Mouse (Mus musculus) embryo, embryonic 9.5 days (tissue): ENCODE measurements around the gene Hcrtr1.

Experiments used
- DNase-seq: peaks from one replicate; pipeline ENCODE4 v3.0.0-alpha.2; 2017; ENCODE audit errors: extremely low spot score

Gene Hcrtr1

DNA sequence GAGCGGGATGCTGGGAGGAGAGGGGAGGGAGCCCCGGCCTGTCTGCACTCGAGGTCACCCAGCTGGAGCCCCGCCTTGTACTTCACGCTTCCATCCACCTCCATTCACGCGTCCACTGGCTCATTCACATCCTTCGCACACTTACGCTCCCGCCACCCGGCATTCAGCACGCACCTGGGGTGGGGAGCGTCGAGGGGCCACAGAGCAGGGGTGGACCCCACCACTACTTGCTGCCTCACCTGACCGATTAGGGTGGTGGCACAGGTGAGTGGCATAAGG, at the start of gene Hcrtr1:
TSS of gene Hcrtr1 (minus strand) at position 146 of the 279 bp plus-strand sequence.
- no peak for DNase-seq

- DNase-seq, result peak; percentile 81
Measured at GRCm38 (mm10) chr4:130188806-130189297, 49.7 kb upstream of the Hcrtr1 start.

DNA sequence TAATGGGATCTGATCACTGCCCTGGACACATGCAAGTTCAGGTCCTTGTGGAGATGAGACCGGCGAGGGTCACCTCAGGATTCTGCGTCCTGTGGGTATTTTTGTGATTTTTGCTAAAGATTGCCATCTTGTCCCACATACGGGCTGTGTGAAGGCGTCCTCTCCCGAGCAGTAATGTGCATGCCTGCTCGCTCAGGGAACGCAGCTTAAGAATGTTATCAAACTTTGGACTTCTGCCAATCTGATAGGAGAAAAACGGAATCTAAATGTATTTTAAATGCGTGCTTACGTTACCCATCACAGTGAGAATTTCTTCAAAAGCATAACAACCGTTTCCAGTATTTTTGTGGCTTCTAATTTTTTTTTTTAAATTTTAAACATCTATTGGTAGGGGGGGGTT, 47.7 kb upstream of the Hcrtr1 start:
- DNase-seq, result no peak

DNA sequence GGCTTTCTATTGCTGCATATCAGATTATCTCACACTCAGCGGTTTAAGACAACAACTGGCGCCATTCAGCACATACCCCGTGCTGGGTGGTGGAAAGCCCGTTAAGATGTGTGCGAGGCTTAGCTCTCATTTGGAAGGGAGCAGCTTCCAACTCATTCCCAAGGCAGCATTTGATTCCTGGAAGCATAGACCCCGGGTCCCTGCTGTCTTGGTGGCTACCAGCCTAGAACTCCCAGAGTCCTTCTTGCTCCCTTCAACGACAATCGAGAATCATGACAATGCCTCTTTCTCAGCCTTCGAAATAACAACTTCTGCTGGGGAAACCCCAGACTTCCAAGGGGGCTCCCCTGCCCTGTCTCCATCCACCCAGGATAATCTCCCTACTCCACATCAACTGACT, 47.3 kb upstream of the Hcrtr1 start:
- DNase-seq, result no peak

DNA sequence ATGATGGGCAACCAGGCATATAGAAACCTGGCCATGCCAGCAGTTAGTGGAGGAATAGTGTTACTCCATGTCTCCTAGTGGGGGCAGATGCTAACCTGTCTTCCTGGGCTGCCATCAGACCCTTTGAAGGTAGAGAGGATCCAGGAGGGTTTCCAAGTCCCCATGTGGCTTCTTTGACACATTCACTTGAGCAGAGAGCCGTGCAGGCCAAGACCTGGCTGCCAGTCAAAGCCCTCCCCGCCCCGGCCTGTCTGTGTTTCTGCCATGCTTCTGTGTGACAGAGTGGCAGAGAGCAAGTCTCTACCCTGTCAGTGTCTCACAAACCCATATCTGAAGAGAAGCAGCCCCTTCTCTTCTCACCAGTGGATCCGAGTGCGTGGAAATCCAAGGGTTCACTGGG, 44.7 kb upstream of the Hcrtr1 start:
- no peak for DNase-seq

- no peak for DNase-seq
Measured at GRCm38 (mm10) chr4:130183023-130183422, 43.9 kb upstream of the Hcrtr1 start.

- DNase-seq, result no peak
Measured at GRCm38 (mm10) chr4:130181886-130182285, 42.7 kb upstream of the Hcrtr1 start.

DNA sequence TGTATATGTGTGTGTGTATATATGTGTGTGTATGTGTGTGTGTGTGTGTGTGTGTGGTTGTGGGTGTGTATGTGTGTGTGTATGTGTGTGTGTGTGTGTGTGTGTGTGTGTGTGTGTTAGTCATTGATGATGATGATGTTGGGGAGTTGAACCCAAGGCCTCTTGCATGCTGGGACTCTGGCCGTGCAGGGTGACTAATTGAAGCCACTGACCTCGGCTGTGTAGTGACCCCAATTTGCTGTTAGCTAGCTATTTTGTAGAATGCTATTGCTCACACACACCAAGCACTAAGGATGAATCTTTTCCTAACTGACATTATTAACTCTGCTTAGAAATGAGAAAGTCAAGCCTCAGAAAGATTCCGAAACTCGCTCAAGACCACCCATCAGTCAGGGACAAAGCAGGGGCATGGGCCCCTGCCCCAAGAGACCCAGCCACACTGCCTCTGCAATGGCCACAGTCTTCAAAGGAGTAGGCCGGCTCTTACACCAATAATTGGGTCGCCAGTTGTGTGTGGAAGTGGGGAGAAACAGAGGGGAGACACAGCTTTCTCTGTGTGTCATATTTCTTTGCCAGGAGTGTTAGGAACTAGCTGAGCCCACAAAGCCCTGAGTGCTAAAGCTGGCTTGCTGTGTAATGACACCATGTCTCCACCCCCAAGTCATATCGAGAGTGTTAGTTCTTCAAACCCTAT, 41.9 kb upstream of the Hcrtr1 start:
- no peak for DNase-seq

- DNase-seq, result no peak
Measured at GRCm38 (mm10) chr4:130179876-130180275, 40.7 kb upstream of the Hcrtr1 start.

GRCm38 (mm10) chr4:130177536-130177935, 38.4 kb upstream of the Hcrtr1 start:
- no peak for DNase-seq

- no peak for DNase-seq
Measured at GRCm38 (mm10) chr4:130177087-130177486, 37.9 kb upstream of the Hcrtr1 start.

- no peak for DNase-seq
Measured at GRCm38 (mm10) chr4:130176156-130176720, 37.1 kb upstream of the Hcrtr1 start.

DNA sequence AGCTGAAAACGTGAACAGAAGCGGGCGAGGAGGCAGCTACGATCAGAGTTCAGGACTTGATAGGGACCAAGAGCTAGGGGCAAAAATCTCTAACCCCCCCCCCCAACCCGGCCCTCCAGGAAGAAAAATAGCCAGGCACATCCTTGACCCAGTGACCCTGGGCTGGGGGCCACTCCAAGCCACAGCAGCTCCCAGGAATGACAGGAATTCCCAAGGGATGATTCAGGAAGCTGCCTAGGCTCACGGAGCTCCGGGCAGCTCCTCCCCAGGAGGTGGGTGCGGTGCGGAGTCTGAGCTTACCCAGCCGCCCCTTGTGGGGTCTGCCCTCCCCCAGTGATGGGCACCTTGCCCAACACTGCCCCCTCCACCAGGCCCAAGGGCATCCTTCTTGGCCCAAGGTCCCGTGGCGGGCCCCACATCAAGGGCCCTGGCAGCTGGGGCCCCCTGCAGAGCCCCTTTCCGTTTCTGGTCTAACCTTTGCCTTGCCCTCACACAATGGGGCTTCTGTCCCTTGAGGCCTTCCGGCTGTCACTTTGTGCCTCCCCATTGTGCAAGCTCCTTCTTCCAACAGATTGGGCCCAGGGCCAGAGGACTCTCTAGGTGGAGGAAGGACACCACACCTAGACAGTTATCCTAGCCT, 36.0 kb upstream of the Hcrtr1 start, which contains the start of gene Tinagl1:
TSS of gene Tinagl1 (minus strand) at position 51 of the 640 bp plus-strand sequence.
- peak; percentile 42 for DNase-seq

- DNase-seq, result peak; percentile 61
Measured at GRCm38 (mm10) chr4:130174335-130175031, 35.3 kb upstream of the Hcrtr1 start.

DNA sequence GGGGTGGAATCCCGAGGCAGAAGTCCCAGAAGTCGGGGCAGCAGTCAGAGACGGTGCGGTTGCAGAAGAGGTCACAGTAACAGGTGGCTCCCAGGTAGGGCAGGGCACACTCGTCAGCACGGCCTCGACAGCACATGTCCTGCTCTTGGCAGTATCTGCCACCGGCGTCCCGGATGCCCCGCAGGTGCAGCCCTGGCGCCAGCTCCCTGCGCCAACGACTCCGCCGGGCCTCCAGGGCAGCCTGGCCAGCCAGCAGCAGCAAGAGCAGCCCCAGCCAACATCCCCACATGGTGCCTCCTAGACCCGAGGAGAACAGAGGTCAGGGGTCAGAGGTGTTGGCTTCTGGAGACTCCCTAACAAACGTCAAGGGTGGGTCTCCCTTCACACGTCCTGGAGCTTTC, 34.8 kb upstream of the Hcrtr1 start:
- DNase-seq, result peak; percentile 24

DNA sequence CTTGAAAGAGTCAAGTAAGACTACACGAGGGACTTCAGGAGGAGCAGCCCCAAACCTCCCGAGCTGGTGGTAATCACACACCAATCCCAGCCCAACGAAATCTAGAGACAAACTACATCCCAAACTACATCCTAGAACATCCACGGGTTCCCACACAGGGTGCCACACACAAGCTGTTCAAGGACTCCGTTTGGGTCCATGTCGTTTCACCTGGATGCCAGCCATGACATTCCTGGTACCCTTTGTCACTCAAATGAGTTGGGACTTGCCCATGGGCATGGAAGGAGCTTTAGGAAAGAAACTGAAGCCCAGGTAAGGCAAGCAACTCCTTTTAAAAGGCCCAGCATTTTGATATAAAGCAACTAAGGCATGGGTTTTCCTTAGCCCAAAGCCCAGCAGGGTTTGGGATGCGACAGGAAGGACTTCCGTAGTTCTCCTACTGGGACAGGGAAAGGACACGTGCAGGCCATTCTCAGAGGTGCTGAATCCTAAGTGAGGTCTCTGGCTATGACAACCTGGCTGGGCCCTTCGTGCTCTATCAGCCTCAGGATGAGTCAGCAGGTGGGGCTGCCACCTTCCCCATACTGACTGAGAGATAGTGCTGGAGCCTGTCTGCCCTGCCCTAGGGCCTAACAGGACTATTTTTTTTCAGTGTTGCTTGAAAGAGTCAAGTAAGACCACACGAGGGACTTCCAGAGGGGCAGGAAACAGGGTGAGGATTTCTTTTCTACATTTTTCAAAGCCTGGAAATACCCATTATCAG, 34.1 kb upstream of the Hcrtr1 start:
- DNase-seq, result no peak

DNA sequence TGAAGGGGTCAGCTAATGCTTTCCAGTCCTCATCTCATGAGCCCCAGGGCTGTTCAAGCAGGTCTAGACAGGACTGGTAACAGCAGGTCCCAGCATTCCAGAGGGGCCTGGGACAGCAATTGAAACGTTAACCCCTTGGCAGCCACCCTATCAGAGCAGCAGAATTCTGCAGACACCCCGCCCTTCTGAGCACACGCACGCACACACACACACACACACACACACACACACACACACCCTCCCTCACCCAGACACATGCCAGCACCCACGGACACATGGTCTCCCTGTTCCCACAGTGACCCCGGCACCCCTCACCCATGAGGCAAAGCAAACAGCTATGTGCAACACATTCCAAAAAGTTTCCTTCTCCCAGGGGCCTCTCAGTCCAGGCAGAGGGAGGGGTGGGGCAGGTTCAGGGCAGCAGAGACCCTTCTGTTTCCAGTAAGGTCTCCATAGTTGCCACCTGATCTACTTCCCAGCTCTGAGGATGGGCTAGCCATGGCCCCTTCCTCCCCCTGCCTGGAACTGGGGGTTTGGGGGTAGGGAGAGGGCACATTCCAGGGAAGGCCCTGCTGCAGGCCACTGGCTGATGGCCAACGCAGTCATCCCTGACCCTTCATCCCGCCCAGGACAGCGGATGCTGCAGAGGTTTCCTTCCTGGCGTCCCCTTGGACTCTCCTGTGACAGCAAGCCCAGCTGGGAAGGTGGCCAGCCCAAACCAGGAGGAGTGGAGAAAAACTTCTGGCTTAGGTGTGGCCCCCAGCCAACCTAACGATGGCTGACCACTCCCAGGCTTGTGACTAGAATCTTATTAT, 33.0 kb upstream of the Hcrtr1 start:
- DNase-seq, result peak; percentile 49

- no peak for DNase-seq
Measured at GRCm38 (mm10) chr4:130170362-130170761, 31.2 kb upstream of the Hcrtr1 start.

DNA sequence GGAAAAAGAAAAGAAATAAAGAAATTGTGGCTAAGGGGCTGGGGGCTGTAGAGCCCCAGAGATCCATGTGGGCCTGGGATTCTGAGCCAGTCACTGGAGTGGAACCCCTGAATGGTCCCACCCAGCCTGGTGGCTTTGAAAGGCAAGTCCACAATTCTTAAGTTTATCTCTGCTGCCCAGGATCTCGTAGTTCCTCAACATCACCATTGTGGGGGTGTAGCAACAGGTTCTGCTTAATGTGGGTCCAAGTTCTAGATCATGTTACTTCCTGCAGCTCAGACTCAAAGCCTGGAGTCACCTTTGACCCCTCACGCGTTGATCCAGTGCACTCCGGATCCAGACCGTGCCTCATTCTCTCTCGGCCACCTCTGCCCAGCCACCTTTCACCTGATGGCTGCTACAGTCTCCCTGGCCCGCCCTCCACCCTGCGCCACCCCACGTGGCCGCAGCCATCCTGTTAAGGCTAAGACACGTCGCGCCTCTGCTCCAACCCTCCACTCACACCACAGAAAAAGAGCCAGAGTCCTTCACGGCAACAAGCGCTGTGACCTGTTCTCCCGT, 30.3 kb upstream of the Hcrtr1 start:
- DNase-seq, result no peak
